Mouse (Mus musculus): ENCODE data around the gene Mpc2.

Gene Mpc2

DNA sequence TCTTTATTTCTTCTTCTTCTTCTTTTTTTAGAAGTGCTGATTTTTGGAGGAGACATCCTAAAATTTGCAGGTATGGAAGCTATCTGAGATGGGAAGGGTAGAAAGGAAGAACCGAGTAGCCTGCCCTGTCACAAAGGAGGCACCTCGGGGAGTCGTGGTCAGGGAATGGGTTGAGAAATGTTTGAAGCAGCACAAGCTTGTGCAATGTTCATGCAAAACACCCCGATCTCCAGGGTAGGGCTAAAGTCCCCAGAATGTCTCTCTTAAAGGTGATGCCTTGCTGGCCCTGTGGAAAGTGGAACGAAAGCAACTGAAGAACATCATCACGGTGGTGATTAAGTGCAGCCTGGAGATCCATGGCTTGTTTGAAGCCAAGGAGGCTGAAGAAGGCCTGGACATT, 45.9 kb downstream of the Mpc2 start:
- DNase-seq, result no peak

GRCm38 (mm10) chr1:165510161-165510560, 49.7 kb downstream of the Mpc2 start:
- no peak for DNase-seq

DNA sequence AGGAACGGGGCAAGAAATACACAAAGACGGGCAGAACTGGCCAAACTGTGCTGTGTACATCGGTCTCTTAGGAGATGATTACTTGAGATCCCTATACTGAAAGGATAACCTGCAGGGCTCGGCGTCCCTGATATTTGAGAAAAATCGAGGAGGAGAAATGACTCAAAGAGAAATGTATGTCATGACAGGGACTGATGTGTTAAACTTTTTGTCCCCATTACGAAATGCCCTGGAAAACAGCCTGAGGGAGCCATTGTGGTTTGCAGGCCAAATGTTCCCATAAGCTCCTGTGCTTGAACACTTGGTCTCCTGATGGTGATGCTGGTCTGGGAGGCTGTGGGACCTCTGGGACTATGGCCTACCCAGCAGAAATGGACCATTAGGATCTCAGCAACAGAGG, 60.3 kb downstream of the Mpc2 start:
- no peak for DNase-seq
